Mouse (Mus musculus) heart, embryonic 15.5 days (tissue): ENCODE measurements around the gene Evi5. TPM values are rescaled to one million over a fixed set of nuclear protein-coding genes. Genes with fewer than 3 reads are reported as not detected.
A peak's percentile ranks its signal among the peaks of the same experiment; 100 is the strongest.

Source experiments
- ATAC-seq: fragments of 200-750 bp; cut with Nextera tagmentation; replicated peaks from 2 replicates; pipeline ENCODE4 v1.8.0; 2017; ENCODE audit warnings: low read depth, moderate TSS enrichment; ENCODE audit not compliant: insufficient number of reproducible peaks, insufficient read depth, low FRiP score
- H3K27ac ChIP-seq: fragments of 300-500 bp; sonication (generic); 2 replicates; pipeline ENCODE4 v1.5.1; 2015; ENCODE audit warnings: mild to moderate bottlenecking, inconsistent platforms
- H3K27me3 ChIP-seq: fragments of 300-500 bp; sonication (generic); 2 replicates; pipeline ENCODE4 v1.6.1; 2015; ENCODE audit warnings: inconsistent platforms
- H3K36me3 ChIP-seq: fragments of 300-500 bp; sonication (generic); 2 replicates; pipeline ENCODE4 v1.6.1; 2015; ENCODE audit warnings: mild to moderate bottlenecking, inconsistent platforms
- H3K4me1 ChIP-seq: fragments of 300-500 bp; sonication (generic); replicated peaks from 2 replicates; pipeline ENCODE4 v1.6.1; 2015; ENCODE audit warnings: inconsistent platforms
- H3K4me2 ChIP-seq: fragments of 300-500 bp; sonication (generic); 2 replicates; pipeline ENCODE4 v1.6.1; 2015; ENCODE audit warnings: inconsistent platforms, mild to moderate bottlenecking, moderate library complexity
- H3K4me3 ChIP-seq: fragments of 300-500 bp; sonication (generic); 2 replicates; pipeline ENCODE4 v1.5.1; 2015; ENCODE audit warnings: mild to moderate bottlenecking, inconsistent platforms
- H3K9ac ChIP-seq: fragments of 300-500 bp; sonication (generic); 2 replicates; pipeline ENCODE4 v1.6.1; 2015; ENCODE audit warnings: mild to moderate bottlenecking, inconsistent platforms
- H3K9me3 ChIP-seq: fragments of 300-500 bp; sonication (generic); replicated peaks from 2 replicates; pipeline ENCODE4 v1.6.1; 2016; ENCODE audit warnings: inconsistent platforms
- WGBS: fragments of 180-500 bp; shearing (Covaris S2); methylation state at CpG from one replicate; pipeline ENCODE4 v1.1.7; 2015; ENCODE audit warnings: mixed read lengths; 5-methylcytosine and 5-hydroxymethylcytosine counted together
- polyA plus RNA-seq: library from polyadenylated mRNA; unstranded; fragments of >200 nt; fragmentation: Nextera tagmentation; extraction: Ambion mirVana; gene quantifications from 2 replicates; pipeline ENCODE4 v1.2.1, GENCODE M21; 2015

The Evi5 gene
- polyA plus RNA-seq = 41.7 and 44.9 TPM in 2 replicates

DNA sequence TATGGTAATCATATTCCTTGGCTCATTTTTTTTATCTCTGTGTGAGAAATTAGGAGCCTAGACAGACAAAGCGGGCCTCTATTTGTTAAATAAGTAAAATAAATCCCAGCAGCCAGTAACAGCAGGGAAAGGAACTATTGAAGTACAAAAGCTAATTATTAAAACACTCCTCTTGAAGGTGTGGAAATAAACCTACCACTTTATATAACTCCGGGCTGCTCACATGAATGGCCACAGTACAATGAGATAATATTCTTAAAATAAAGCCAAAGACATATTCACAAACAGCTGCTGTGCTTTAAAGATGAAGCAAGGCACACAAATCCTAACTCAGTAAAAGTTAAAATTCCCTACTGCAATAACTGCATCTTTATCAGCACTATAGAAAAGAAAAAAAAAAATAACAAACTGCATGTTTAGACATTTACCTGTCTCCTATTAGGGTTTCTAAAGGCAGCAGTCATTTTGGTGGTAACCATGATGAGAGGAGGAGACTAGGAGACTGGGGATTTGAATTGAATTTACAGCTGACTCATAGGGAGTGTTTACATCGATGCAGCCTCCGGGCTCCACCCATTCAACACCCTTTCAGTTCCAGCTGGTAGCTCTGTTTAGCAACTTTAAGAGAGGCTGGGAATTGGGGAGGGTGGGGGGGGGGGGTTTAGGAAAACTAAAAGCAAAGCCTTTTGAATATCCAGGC, at the start of gene Evi5:
Gene Evi5 (minus strand): TSS at position 547 of the 700 bp plus-strand sequence.
- no peaks in the 10 kb centered on the region for H3K9me3 ChIP-seq
- no peaks in the 10 kb centered on the region for H3K27me3 ChIP-seq
- peak within 1 kb of the TSS; percentile 20; the same call in 1 of the 2 replicates for H3K4me3 ChIP-seq
- no peak; the same call in 1 of the 2 replicates for ATAC-seq
- H3K27ac ChIP-seq = peak within 1 kb of the TSS; percentile 89
- H3K36me3 ChIP-seq = no peaks in the 10 kb centered on the region
- H3K4me1 ChIP-seq = peaks cover 26% of the 10 kb centered on the region
- WGBS = 31% methylated on average over 4 of the region's 4 CpGs
- H3K9ac ChIP-seq = no peak within 1 kb of the TSS
- peak within 1 kb of the TSS; percentile 46 for H3K4me2 ChIP-seq

DNA sequence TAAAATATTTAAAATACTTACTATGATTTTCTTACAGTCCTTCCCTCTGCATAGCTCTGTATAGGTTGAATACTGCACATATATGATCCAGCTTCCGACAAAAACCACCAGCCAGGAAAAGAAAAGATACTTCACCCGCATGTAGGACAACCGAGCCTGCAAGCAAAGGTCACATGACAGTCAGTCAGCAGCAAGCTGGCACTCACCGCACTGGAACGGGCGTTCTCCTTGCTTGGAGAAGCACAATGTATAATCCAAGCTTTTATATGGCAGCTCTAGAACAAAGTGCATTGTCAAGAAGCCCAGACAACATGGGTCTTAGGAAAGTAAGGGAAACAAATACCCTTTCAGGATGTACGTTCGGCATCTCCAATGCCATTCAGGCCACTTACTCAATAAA, 49.7 kb upstream of the Evi5 start:
- Histone ChIP-seq H3K27me3 (no peaks in the 10 kb centered on the region), H3K4me1 (no peaks in the 10 kb centered on the region), H3K9ac (no peak overlapping the region), H3K36me3 (no peaks in the 10 kb centered on the region), H3K4me2 (no peak overlapping the region), H3K9me3 (no peaks in the 10 kb centered on the region), H3K4me3 (no peak overlapping the region), H3K27ac (no peak overlapping the region)
- no peak for ATAC-seq
- WGBS = 80% methylated on average over 8 of the region's 8 CpGs

DNA sequence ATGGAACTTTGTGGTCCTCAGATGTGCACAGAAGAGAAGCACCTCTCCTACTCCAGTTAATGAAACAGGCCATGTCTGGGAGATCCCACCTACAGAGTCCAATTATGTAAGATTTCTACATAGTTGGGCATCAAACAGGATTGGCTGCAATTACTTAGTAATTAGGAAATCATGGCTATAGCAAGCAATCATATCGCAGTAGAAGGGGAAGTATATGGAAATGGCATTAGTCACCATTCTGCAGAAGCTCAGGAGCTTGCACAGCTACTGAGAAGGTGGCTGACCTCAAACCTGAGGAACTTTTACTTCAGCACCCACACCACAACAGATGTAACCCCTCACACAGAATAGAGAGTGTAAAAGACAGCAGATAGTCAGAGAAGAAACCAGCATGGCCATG, 47.9 kb upstream of the Evi5 start:
- 78% methylated on average over 1 of the region's 1 CpGs for WGBS
- ATAC-seq = no peak
- Histone ChIP-seq H3K4me3 (no peak overlapping the region), H3K4me1 (no peaks in the 10 kb centered on the region), H3K27ac (no peak overlapping the region), H3K9ac (no peak overlapping the region), H3K4me2 (no peak overlapping the region), H3K27me3 (no peaks in the 10 kb centered on the region), H3K36me3 (no peaks in the 10 kb centered on the region), H3K9me3 (no peaks in the 10 kb centered on the region)

DNA sequence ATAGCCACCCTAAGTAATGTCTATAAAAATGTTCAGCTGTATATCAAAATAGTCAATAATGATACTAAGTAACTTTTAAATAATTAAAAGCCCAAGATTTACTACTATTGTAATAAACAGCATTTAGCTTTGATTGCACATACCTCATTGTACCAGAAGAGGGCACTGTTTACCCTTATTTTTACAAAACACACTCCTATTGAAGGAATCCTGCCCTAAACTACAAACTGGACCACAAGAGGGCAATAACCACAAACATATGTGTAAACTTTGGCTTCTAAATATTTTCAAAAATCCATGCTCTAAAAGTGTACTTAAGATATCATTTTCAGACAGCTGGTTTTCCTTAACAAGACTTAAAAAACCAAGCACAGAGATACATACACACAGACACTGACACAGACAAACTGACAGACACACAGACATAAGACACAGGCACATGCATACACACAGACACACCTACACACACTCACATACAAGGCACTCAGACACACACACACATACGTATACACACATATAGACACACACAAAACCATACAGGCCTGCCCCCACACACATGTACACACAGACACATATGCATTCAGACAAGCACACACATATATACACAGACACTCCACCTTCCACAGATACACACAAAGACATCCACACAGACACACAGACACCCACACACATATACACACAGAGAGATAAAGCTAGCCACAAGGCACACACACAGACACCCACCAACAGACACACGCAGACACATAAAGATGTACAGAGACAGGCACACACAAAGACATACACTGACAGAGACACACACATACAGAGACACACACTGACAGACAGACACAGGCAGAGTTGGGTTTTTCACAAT, 46.7 kb upstream of the Evi5 start:
- 69% methylated on average over 2 of the region's 2 CpGs for WGBS
- H3K36me3 ChIP-seq = no peaks in the 10 kb centered on the region
- ATAC-seq = no peak; the same call in 1 of the 2 replicates
- H3K27me3 ChIP-seq = no peaks in the 10 kb centered on the region
- no peaks in the 10 kb centered on the region for H3K4me1 ChIP-seq
- no peak overlapping the region for H3K9ac ChIP-seq
- no peaks in the 10 kb centered on the region for H3K9me3 ChIP-seq
- H3K4me2 ChIP-seq = no peak overlapping the region
- H3K27ac ChIP-seq = no peak overlapping the region
- H3K4me3 ChIP-seq = no peak overlapping the region

DNA sequence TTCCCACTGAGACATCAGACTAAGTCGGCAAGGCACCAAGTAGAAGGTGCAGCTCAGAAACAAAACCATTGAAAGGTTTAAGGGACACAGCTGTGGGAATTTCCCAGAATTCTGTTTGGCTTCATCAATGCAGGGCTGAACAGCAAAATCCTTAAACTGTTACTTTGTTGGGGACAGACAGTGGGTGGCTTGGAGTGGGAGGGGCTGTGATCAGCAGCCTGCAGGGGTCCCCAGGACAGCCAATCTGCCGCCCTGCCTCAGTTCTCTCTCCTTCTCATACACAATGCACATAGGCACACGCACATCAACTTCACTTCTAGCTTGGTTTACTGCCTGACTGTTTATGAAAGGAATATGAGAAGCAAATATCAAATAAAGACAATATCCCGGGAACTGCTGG, 40.4 kb upstream of the Evi5 start:
- Histone ChIP-seq H3K4me3 (no peak overlapping the region), H3K9me3 (no peaks in the 10 kb centered on the region), H3K4me2 (no peak overlapping the region), H3K27me3 (no peaks in the 10 kb centered on the region), H3K4me1 (no peaks in the 10 kb centered on the region), H3K27ac (no peak overlapping the region), H3K36me3 (no peaks in the 10 kb centered on the region), H3K9ac (no peak overlapping the region)
- 52% methylated on average over 4 of the region's 4 CpGs for WGBS
- no peak for ATAC-seq

DNA sequence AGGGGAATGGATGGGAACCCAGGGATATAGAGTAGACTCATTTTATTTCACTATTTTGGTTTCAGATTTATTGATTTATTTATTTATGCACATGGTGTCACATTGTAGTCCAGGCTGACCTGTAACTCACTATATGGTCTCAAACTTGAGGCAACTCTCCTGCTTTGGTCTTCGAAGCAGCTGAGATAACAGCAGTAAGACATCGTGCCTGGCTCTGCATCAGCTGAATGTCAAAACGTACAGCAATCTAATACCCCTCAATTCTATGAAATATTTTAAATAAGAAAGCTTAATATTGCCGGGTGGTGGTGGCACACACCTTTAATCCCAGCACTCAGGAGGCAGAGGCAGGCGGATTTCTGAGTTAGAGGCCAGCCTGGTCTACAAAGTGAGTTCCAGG, 36.1 kb upstream of the Evi5 start:
- no peak for ATAC-seq
- Histone ChIP-seq H3K9me3 (no peaks in the 10 kb centered on the region), H3K9ac (no peak overlapping the region), H3K4me2 (no peak overlapping the region), H3K4me1 (no peaks in the 10 kb centered on the region), H3K36me3 (peaks cover 42% of the 10 kb centered on the region), H3K4me3 (no peak overlapping the region), H3K27me3 (no peaks in the 10 kb centered on the region), H3K27ac (no peak overlapping the region)
- 77% methylated on average over 5 of the region's 5 CpGs for WGBS

DNA sequence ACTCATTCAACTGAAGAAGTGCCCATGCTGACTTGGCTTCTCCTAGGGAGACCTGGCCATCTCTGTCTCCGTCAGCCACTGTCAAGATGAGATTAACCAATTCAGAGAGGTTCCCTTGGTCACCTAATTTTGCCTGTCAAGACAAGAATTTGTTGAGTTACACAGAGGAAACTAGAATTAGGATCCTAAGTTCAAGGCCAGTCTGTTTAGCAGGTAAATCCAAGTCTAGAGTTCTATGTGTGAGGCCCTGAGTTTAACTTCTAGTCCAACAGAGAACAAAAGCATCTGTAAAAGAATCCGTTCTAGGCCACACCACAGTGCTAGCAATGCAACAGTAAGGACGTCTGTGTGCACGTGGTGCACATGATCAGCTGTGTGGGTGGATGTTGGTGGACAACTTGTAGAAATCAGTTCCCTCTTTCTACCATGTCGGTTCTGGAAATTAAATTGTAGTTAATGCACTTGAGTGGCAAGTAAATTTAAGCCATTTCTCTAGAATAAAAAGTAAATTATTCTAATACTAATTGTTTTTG, 35.2 kb upstream of the Evi5 start:
- H3K9me3 ChIP-seq = no peaks in the 10 kb centered on the region
- H3K4me2 ChIP-seq = no peak overlapping the region
- 61% methylated on average over 5 of the region's 5 CpGs for WGBS
- H3K9ac ChIP-seq = no peak overlapping the region
- no peak overlapping the region for H3K27ac ChIP-seq
- no peaks in the 10 kb centered on the region for H3K4me1 ChIP-seq
- H3K27me3 ChIP-seq = no peaks in the 10 kb centered on the region
- H3K4me3 ChIP-seq = no peak overlapping the region
- no peak for ATAC-seq
- peaks cover 50% of the 10 kb centered on the region for H3K36me3 ChIP-seq

DNA sequence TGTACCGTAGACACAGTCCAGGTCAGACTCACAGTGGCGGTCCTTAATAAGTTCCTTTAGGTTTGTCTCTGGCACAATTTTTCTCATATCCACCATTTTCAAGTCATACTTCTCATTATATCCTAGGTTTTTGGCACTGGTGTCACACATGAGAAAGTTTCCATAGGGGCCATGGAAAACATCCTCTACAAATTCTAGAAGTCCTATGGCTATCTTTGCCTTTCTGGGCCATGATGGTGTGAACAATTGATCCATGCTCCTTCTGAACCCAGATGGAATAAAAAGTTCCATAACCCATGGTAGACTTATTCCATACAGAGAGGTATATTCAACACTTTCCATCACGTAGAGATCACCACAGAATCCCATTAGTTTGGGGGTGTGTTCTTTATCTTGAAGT, 34.8 kb upstream of the Evi5 start:
- Histone ChIP-seq H3K9ac (no peak overlapping the region), H3K9me3 (no peaks in the 10 kb centered on the region), H3K4me2 (no peak overlapping the region), H3K4me1 (no peaks in the 10 kb centered on the region), H3K27ac (no peak overlapping the region), H3K4me3 (no peak overlapping the region), H3K36me3 (peaks cover 54% of the 10 kb centered on the region), H3K27me3 (no peaks in the 10 kb centered on the region)
- no peak for ATAC-seq
- 86% methylated on average over 3 of the region's 3 CpGs for WGBS

DNA sequence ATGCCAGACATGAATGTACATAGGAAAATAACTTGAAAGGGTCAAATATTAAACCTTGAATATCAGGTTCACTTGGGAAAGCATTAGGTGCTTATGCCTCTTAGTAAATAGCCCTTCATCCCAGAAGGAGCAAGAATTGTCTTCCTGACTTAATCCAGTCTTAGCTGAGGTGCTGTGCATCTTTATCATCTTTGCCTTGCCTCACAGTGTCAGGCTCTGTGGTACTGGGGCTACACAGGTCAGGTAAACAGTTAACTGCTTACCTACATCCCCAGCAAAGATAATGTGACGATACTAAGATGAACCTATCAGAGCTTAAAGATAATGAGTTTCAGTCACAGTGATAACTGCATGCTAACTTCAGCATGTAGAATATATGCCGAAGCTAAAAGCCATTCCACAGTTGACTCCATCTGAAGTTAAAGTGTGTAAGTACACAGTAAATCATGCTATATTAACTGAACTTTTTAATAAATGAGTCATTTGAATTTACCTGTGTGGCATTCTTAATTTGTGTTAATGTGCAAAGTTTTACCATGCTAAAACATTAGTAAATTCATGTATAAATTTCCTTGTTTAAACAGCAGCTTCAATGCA, 33.7 kb upstream of the Evi5 start:
- H3K27me3 ChIP-seq = no peaks in the 10 kb centered on the region
- H3K27ac ChIP-seq = no peak overlapping the region
- no peak overlapping the region for H3K4me2 ChIP-seq
- H3K36me3 ChIP-seq = peaks cover 63% of the 10 kb centered on the region
- no peak for ATAC-seq
- H3K4me1 ChIP-seq = no peaks in the 10 kb centered on the region
- H3K4me3 ChIP-seq = no peak overlapping the region
- WGBS = 65% methylated on average over 2 of the region's 2 CpGs
- H3K9ac ChIP-seq = no peak overlapping the region
- no peaks in the 10 kb centered on the region for H3K9me3 ChIP-seq

DNA sequence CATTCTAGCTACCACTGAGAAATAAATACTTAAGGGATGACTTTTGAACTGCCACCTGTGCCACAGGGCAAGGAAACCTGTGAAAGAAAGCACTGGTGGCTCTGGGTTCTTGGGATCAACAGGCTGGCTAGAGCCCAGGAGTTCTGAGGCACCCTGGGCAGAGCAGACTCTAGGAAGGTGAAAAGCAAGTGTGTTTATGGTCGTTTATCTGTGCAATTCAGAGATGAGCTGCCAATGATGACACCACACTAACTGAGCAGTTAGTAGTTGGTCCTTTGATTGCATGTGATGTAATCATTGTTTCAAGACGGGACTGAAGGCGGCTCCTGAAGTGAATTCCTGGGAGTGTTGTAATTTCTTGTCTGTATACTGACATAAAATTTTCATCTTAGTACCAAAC, 29.4 kb upstream of the Evi5 start:
- peaks cover 13% of the 10 kb centered on the region for H3K4me1 ChIP-seq
- no peaks in the 10 kb centered on the region for H3K27me3 ChIP-seq
- no peaks in the 10 kb centered on the region for H3K9me3 ChIP-seq
- WGBS = 73% methylated on average over 3 of the region's 3 CpGs
- no peak overlapping the region for H3K4me2 ChIP-seq
- H3K9ac ChIP-seq = no peak overlapping the region
- no peak overlapping the region for H3K4me3 ChIP-seq
- H3K36me3 ChIP-seq = peaks cover 69% of the 10 kb centered on the region
- no peak for ATAC-seq
- H3K27ac ChIP-seq = no peak overlapping the region

DNA sequence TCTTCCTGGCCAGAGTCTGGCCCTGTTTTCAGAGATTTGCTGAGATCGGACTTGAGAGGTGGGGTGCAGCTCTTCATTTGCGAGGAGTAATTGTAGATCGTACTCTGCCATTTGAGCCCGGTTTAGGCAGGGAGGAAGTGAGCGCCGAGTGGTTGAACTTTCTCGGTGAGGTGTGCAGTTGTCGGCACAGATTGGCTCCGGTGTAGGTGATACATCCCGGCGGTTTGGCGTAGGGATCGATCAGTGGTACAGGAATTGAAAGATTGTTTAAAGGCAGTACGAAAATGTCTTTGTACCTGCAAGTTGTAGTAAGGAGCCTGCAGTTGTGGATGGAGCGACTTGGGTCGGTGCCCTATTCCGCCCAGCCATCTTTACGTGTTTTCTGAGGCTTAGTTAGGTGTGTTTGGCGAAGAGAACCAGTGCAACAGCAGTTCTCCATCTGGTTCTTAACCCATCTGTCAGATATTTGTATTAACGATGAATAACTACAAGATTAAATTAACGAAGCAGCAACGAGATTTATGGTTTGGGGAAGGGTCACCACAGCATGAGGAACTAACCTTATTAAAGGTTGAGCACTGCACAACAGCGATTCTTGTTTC, 26.2 kb upstream of the Evi5 start:
- peak overlapping the region; percentile 83 for H3K27ac ChIP-seq
- peaks cover 13% of the 10 kb centered on the region for H3K4me1 ChIP-seq
- H3K36me3 ChIP-seq = peaks cover 37% of the 10 kb centered on the region
- H3K27me3 ChIP-seq = no peaks in the 10 kb centered on the region
- under 1% methylated on average over 23 of the region's 23 CpGs for WGBS
- H3K4me3 ChIP-seq = peak overlapping the region; percentile 87
- peak overlapping the region; percentile 58 for H3K4me2 ChIP-seq
- H3K9me3 ChIP-seq = no peaks in the 10 kb centered on the region
- H3K9ac ChIP-seq = peak overlapping the region; percentile 98
- ATAC-seq = no peak
